Mouse (Mus musculus) hindbrain, embryonic 12.5 days (tissue): ENCODE data around the gene Rnf212b. TPM values are rescaled to one million over a fixed set of nuclear protein-coding genes. Genes with fewer than 3 reads are reported as not detected.

Experiments
- ATAC-seq: fragments of 200-750 bp; cut with Nextera tagmentation; 2 replicates; pipeline ENCODE4 v1.8.0; 2017; ENCODE audit warnings: moderate TSS enrichment; ENCODE audit not compliant: low FRiP score
- H3K27ac ChIP-seq: fragments of 300-500 bp; sonication (generic); 2 replicates; pipeline ENCODE4 v1.5.1; 2016; ENCODE audit warnings: mild to moderate bottlenecking
- H3K27me3 ChIP-seq: fragments of 300-500 bp; sonication (generic); 2 replicates; pipeline ENCODE4 v1.6.1; 2016; ENCODE audit warnings: mild to moderate bottlenecking
- H3K36me3 ChIP-seq: fragments of 300-500 bp; sonication (generic); 2 replicates; pipeline ENCODE4 v1.6.1; 2016; ENCODE audit warnings: mild to moderate bottlenecking
- H3K4me1 ChIP-seq: fragments of 300-500 bp; sonication (generic); 2 replicates; pipeline ENCODE4 v1.6.1; 2016
- H3K4me2 ChIP-seq: fragments of 300-500 bp; sonication (generic); replicated peaks from 2 replicates; pipeline ENCODE4 v1.6.1; 2016; ENCODE audit warnings: mild to moderate bottlenecking
- H3K4me3 ChIP-seq: fragments of 300-500 bp; sonication (generic); 2 replicates; pipeline ENCODE4 v1.5.1; 2016; ENCODE audit warnings: mild to moderate bottlenecking
- H3K9ac ChIP-seq: fragments of 300-500 bp; sonication (generic); 2 replicates; pipeline ENCODE4 v1.6.1; 2016; ENCODE audit warnings: mild to moderate bottlenecking, moderate library complexity
- H3K9me3 ChIP-seq: fragments of 300-500 bp; sonication (generic); replicated peaks from 2 replicates; pipeline ENCODE4 v1.6.1; 2016; ENCODE audit warnings: mild to moderate bottlenecking
- WGBS: fragments of 180-500 bp; shearing (Covaris S2); methylation state at CpG from one replicate; pipeline ENCODE4 v1.1.7; 2016; 5-methylcytosine and 5-hydroxymethylcytosine counted together
- polyA plus RNA-seq: library from polyadenylated mRNA; unstranded; fragments of >200 nt; fragmentation: Nextera tagmentation; extraction: Ambion mirVana; gene quantifications from 2 replicates; pipeline ENCODE4 v1.2.1, GENCODE M21; 2016

The Rnf212b gene
- polyA plus RNA-seq, 1 experiment from 2014 or later = not detected

DNA sequence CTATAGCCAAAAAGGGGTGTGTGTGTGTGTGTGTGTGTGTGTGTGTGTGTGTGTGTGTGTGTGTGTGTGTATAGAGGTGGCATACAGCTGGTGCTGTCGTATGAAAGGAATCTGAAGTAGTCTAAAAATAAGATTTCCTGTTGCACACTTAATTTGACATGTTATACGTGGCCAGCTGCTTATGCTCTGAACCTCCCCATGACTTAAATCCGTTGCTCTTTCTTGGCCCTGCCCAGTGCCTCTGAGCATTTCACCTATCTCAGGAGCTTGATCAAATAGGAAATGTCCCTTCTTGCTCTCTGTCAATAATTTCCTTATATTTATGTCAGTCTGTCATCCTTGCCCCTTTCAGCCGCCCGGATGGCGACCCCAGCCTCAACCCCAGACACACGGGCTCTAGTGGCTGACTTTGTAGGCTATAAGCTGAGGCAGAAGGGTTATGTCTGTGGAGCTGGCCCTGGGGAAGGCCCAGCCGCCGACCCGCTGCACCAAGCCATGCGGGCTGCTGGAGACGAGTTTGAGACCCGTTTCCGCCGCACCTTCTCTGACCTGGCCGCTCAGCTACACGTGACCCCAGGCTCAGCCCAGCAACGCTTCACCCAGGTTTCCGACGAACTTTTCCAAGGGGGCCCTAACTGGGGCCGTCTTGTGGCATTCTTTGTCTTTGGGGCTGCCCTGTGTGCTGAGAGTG is 70.2 kb downstream of the Rnf212b start:
- Histone ChIP-seq H3K4me1 (peaks cover 23% of the 10 kb centered on the region), H3K9me3 (no peaks in the 10 kb centered on the region), H3K27ac (peak overlapping the region; percentile 91), H3K9ac (peak overlapping the region; percentile 85), H3K27me3 (no peaks in the 10 kb centered on the region), H3K4me2 (peak overlapping the region; percentile 63), H3K36me3 (peaks cover 4% of the 10 kb centered on the region; the same call in 1 of the 2 replicates), H3K4me3 (peak overlapping the region; percentile 62)
- ATAC-seq = peak; percentile 12; the same call in 1 of the 2 replicates
- WGBS = 28% methylated on average over 21 of the region's 21 CpGs

DNA sequence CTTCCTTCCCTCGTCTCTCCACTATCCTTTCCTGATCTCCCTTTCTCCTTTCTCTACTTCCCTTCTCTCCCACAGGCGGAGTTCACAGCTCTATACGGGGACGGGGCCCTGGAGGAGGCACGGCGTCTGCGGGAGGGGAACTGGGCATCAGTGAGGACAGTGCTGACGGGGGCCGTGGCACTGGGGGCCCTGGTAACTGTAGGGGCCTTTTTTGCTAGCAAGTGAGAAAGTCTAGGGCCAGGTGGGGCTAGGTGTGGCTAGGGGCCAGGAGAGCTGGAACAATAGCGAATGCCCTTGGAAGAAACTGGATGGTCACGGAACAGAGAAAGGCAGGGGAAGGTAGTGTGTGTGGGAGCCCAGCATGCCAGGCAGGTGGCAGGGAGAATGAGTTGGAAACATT is 71.4 kb downstream of the Rnf212b start:
- WGBS = 90% methylated on average over 11 of the region's 11 CpGs
- H3K4me3 ChIP-seq = no peak overlapping the region
- H3K4me2 ChIP-seq = no peak overlapping the region
- peaks cover 23% of the 10 kb centered on the region for H3K4me1 ChIP-seq
- H3K27ac ChIP-seq = no peak overlapping the region
- H3K9ac ChIP-seq = peak overlapping the region; percentile 27; the same call in 1 of the 2 replicates
- ATAC-seq = no peak
- no peaks in the 10 kb centered on the region for H3K9me3 ChIP-seq
- H3K27me3 ChIP-seq = no peaks in the 10 kb centered on the region
- H3K36me3 ChIP-seq = peaks cover 4% of the 10 kb centered on the region; the same call in 1 of the 2 replicates

DNA sequence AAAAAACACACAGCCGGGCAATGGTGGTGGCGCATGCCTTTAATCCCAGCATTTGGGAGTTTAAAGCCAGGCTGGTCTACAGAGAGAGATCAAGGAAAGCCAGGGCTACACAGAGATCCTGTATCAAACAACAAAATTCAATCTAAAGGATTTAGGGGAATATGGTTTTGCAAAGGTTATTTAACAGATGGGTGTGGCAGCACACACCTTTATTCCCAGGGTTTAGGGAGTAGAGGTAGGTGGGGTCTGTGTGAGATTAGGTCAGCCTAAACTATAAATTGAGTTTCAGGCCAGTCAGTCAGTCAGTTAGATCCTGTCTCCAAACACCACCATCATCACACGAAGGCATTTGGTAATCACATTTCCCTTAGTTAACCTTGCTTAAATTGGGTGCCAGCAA is 78.3 kb downstream of the Rnf212b start, which contains the start of gene Pabpn1:
Gene Pabpn1, plus strand, starts transcription at position 301 of the 400 bp plus-strand sequence.
- H3K4me3 ChIP-seq = peak within 1 kb of the TSS; percentile 80
- peaks cover 17% of the 10 kb centered on the region for H3K36me3 ChIP-seq
- ATAC-seq = no peak
- WGBS = 96% methylated on average over 3 of the region's 3 CpGs
- H3K9me3 ChIP-seq = no peaks in the 10 kb centered on the region
- H3K27ac ChIP-seq = peak within 1 kb of the TSS; percentile 81
- H3K4me2 ChIP-seq = peak within 1 kb of the TSS; percentile 45
- no peaks in the 10 kb centered on the region for H3K27me3 ChIP-seq
- peaks cover 23% of the 10 kb centered on the region for H3K4me1 ChIP-seq
- no peak within 1 kb of the TSS for H3K9ac ChIP-seq

DNA sequence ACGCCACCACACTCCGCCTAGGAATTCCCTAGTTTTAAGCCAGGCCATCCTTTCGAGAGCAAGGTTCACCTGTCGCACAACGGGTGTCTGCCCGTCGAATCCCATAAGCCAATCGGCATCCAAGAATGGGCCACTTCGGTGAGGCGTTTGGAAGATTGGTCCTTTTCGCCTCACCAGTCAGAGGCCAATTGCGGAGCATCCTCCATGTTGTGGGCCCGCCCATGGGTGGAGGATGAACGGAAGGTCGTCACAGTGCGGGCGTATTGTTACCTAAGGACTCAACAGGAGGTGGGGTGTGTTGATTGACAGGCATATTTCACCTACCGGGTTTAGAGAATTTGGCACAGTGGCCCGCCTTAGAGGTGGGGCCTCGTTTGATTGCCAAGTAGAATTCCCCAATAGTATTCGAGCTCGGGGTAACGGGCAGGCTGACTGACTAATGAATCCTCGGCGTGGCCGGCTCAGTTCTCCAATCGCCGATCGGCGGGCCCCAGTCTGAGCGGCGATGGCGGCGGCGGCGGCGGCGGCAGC is 79.8 kb downstream of the Rnf212b start:
- H3K27ac ChIP-seq = peak overlapping the region; percentile 94
- no peaks in the 10 kb centered on the region for H3K27me3 ChIP-seq
- ATAC-seq = peak; percentile 100
- peak overlapping the region; percentile 65 for H3K4me2 ChIP-seq
- H3K4me3 ChIP-seq = peak overlapping the region; percentile 80
- H3K9me3 ChIP-seq = no peaks in the 10 kb centered on the region
- H3K9ac ChIP-seq = peak overlapping the region; percentile 97
- H3K36me3 ChIP-seq = peaks cover 29% of the 10 kb centered on the region
- peaks cover 27% of the 10 kb centered on the region for H3K4me1 ChIP-seq
- under 1% methylated on average over 38 of the region's 38 CpGs for WGBS

DNA sequence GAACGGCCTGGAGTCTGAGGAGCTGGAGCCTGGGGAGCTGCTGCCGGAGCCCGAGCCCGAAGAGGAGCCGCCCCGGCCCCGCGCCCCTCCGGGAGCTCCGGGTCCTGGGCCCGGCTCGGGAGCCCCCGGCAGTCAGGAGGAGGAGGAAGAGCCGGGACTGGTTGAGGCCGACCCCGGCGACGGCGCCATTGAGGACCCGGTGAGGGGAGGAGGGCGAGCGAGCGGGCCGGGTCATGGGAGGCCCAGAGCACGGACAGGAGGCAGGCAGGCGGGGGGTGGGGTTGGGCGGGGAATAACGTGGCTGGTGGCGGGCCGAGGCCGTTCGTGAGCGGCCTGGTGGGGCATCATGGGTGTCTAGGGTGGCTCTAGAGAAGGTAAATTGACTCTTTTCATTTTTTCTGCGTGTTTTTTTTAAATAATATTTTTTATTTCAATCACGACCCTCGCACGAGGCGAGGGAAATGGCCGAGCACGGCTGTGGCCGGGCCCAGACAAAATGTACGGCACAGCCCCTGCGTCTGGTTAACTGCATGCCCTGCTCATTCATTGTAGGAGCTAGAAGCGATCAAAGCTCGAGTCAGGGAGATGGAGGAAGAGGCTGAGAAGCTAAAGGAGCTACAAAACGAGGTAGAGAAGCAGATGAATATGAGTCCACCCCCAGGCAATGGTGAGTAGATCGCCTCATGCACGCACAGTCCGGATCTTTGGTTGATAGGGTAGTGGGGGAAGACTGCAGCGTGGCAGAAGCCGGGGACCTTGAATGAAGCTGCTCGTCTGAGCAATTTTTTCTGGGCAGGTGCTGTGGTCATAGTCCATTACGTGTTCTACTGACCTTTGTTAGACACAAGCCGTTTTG is 80.6 kb downstream of the Rnf212b start:
- H3K27me3 ChIP-seq = no peaks in the 10 kb centered on the region
- peak overlapping the region; percentile 65 for H3K4me2 ChIP-seq
- no peaks in the 10 kb centered on the region for H3K9me3 ChIP-seq
- peaks cover 33% of the 10 kb centered on the region for H3K36me3 ChIP-seq
- peak overlapping the region; percentile 94 for H3K27ac ChIP-seq
- under 1% methylated on average over 54 of the region's 54 CpGs for WGBS
- peak; percentile 59 for ATAC-seq
- peaks cover 27% of the 10 kb centered on the region for H3K4me1 ChIP-seq
- H3K9ac ChIP-seq = peak overlapping the region; percentile 97
- H3K4me3 ChIP-seq = peak overlapping the region; percentile 80

DNA sequence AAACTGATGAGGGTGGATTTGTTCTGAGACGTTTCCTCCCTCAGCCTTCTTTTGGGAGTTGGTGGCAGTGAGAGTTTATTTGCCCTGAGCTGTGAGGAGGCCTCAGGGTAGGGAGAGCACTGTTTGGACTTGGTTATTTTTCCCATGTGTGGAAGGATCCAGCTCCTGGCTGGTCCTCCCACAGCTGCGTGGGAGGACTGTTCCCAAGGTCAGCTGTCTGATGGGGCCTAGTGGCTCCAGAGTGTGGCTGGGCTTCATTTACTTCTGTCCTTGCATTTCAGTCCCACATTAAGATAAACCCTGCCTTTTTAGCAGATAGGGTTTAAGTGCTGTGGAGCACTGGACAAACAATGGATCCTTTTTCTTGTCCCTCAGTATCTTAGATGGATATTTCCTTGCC is 83.5 kb downstream of the Rnf212b start:
- ATAC-seq = no peak
- H3K27ac ChIP-seq = no peak overlapping the region
- 74% methylated on average over 2 of the region's 2 CpGs for WGBS

DNA sequence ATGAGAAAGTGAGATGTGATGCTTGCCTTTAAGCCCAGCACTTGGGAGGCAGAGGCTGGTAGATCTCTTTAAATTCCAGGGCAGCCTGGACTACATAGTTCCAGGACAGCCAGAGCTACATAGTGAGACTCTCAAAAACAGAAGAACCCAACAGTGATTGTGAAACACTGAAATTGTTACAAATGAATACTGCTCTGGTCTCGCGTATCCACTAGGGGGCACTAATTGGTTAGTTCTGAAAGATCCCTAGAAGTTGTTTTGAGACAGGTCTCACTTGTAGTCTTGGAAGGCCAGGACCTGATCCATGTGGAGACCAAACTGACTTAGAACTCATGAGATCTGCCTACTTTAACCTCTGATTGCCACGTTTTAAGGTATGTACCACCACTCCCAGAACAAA is 86.4 kb downstream of the Rnf212b start:
- H3K9me3 ChIP-seq = no peaks in the 10 kb centered on the region
- H3K4me1 ChIP-seq = peaks cover 18% of the 10 kb centered on the region
- H3K4me2 ChIP-seq = no peak overlapping the region
- no peak overlapping the region for H3K9ac ChIP-seq
- H3K27ac ChIP-seq = no peak overlapping the region
- H3K4me3 ChIP-seq = no peak overlapping the region
- H3K36me3 ChIP-seq = peaks cover 36% of the 10 kb centered on the region
- no peaks in the 10 kb centered on the region for H3K27me3 ChIP-seq
- peak; percentile 59 for ATAC-seq
- WGBS = 0% methylated on average over 3 of the region's 3 CpGs

More for the DNA sequence above, 83.5 kb downstream of the Rnf212b start:
- H3K4me1 ChIP-seq = peaks cover 27% of the 10 kb centered on the region
- H3K36me3 ChIP-seq = peaks cover 33% of the 10 kb centered on the region
- H3K27me3 ChIP-seq = no peaks in the 10 kb centered on the region
- no peak overlapping the region for H3K9ac ChIP-seq
- no peak overlapping the region for H3K4me3 ChIP-seq
- no peak overlapping the region for H3K4me2 ChIP-seq
- no peaks in the 10 kb centered on the region for H3K9me3 ChIP-seq

DNA sequence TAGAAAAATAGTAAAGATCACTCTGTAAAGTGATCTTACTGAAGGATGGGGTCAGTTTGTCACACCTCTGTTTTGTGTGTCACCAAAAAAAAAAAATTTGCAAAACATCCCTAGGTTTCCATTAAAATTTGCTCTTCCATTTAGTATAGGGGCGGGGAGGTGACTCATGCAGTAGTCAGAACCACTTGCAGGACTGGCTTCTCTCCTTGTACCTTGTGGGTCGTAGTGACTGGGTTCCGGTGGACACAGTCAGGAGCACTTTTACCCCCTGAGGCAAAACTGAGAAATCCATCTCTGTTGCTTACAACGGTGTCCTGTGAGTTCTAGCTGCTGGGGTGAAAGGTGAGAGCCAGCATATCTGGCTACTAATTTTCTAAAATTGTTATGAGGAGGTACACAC is 89.7 kb downstream of the Rnf212b start:
- ATAC-seq = no peak
- no peak overlapping the region for H3K4me2 ChIP-seq
- no peak overlapping the region for H3K4me3 ChIP-seq
- H3K9ac ChIP-seq = no peak overlapping the region
- no peaks in the 10 kb centered on the region for H3K9me3 ChIP-seq
- H3K27ac ChIP-seq = no peak overlapping the region
- H3K4me1 ChIP-seq = peaks cover 6% of the 10 kb centered on the region; the same call in 1 of the 2 replicates
- peaks cover 38% of the 10 kb centered on the region for H3K36me3 ChIP-seq
- H3K27me3 ChIP-seq = no peaks in the 10 kb centered on the region
- 87% methylated on average over 4 of the region's 4 CpGs for WGBS

Other genes starting within 250 kb of the Rnf212b start
- 37.9 and 40.9 TPM in 2 replicates for gene Ajuba, start 236.6 kb upstream of the Rnf212b start, polyA plus RNA-seq
- 8.2 and 9.1 TPM in 2 replicates for gene 4931414P19Rik, start 208.1 kb upstream of the Rnf212b start, polyA plus RNA-seq
- 354 and 376 TPM in 2 replicates for gene Psmb5, start 196.1 kb upstream of the Rnf212b start, polyA plus RNA-seq
- gene Psmb11, start 192.7 kb upstream of the Rnf212b start, polyA plus RNA-seq = not detected in 2 replicates
- not detected in 2 replicates for gene Gm17606, start 173.2 kb upstream of the Rnf212b start, polyA plus RNA-seq
- gene Cdh24, start 172.8 kb upstream of the Rnf212b start, polyA plus RNA-seq = 10.3 and 10.9 TPM in 2 replicates
- gene 1700123O20Rik, start 127.9 kb upstream of the Rnf212b start, polyA plus RNA-seq = 83.3 and 86.4 TPM in 2 replicates
- 158 and 168 TPM in 2 replicates for gene Acin1, start 127.2 kb upstream of the Rnf212b start, polyA plus RNA-seq
- gene Gm29776, start 115.3 kb upstream of the Rnf212b start, polyA plus RNA-seq = 0.16 and 0.21 TPM in 2 replicates
- 0.31 TPM in 1 of 2 replicates, not detected in the other for gene Cebpe, start 102.0 kb upstream of the Rnf212b start, polyA plus RNA-seq
- 3.9 and 5.7 TPM in 2 replicates for gene Slc7a8, start 32.2 kb upstream of the Rnf212b start, polyA plus RNA-seq
- 11.0 and 14.0 TPM in 2 replicates for gene Homez, start 56.8 kb downstream of the Rnf212b start, polyA plus RNA-seq
- gene Ppp1r3e, start 63.4 kb downstream of the Rnf212b start, polyA plus RNA-seq = 0.48 and 1.5 TPM in 2 replicates
- gene Bcl2l2, start 69.2 kb downstream of the Rnf212b start, polyA plus RNA-seq = 3.6 and 3.7 TPM in 2 replicates
- 0.32 TPM in 1 of 2 replicates, not detected in the other for gene Gm20521, start 69.3 kb downstream of the Rnf212b start, polyA plus RNA-seq
- gene Pabpn1, start 78.4 kb downstream of the Rnf212b start, polyA plus RNA-seq = 200 and 201 TPM in 2 replicates
- gene Slc22a17, start 99.0 kb downstream of the Rnf212b start, polyA plus RNA-seq = 135 and 137 TPM in 2 replicates
- 28.4 and 32.9 TPM in 2 replicates for gene Efs, start 112.0 kb downstream of the Rnf212b start, polyA plus RNA-seq
- gene Il25, start 118.6 kb downstream of the Rnf212b start, polyA plus RNA-seq = not detected in 2 replicates
- gene Cmtm5, start 122.1 kb downstream of the Rnf212b start, polyA plus RNA-seq = 5.2 and 6.3 TPM in 2 replicates
- 0.81 and 1.4 TPM in 2 replicates for gene Myh6, start 152.8 kb downstream of the Rnf212b start, polyA plus RNA-seq
- gene Gm17428, start 162.8 kb downstream of the Rnf212b start, polyA plus RNA-seq = not detected in 2 replicates
- 4.9 and 9.1 TPM in 2 replicates for gene Myh7, start 180.5 kb downstream of the Rnf212b start, polyA plus RNA-seq
- gene Ngdn, start 201.3 kb downstream of the Rnf212b start, polyA plus RNA-seq = 63.2 and 63.4 TPM in 2 replicates